Mouse (Mus musculus) small intestine, adult 2 months (tissue): ENCODE measurements at regions not wholly inside any gene's neighbourhood (a gene's known extent, or its start where the extent isn't known, plus 50 kb on each side); places are given as distances from the start of the nearest gene placed in this dataset.

Experiments used
- H3K27ac ChIP-seq: fragments of 200-500 bp; 2 replicates; pipeline ENCODE4 v1.5.1; 2012; ENCODE audit warnings: low read depth, low read length, control low read depth, inconsistent platforms; ENCODE audit not compliant: insufficient read depth
- H3K27me3 ChIP-seq: fragments of 200-500 bp; 2 replicates; pipeline ENCODE4 v1.6.1; 2012; ENCODE audit warnings: mild to moderate bottlenecking, moderate library complexity, low read length, inconsistent platforms; ENCODE audit not compliant: control insufficient read depth, insufficient read depth
- H3K36me3 ChIP-seq: fragments of 200-500 bp; 2 replicates; pipeline ENCODE4 v1.6.1; 2012; ENCODE audit warnings: mild to moderate bottlenecking, low read length, control low read depth, inconsistent platforms; ENCODE audit not compliant: control insufficient read depth, insufficient read depth
- H3K4me1 ChIP-seq: fragments of 200-500 bp; 2 replicates; pipeline ENCODE4 v1.6.1; 2012; ENCODE audit warnings: low read length, inconsistent platforms, mixed read lengths; ENCODE audit not compliant: control insufficient read depth, insufficient read depth, insufficient read length
- H3K4me3 ChIP-seq: fragments of 200-500 bp; 2 replicates; pipeline ENCODE4 v1.5.1; 2012; ENCODE audit warnings: low read depth, mild to moderate bottlenecking, control low read depth, inconsistent platforms, low read length, moderate library complexity
- CTCF ChIP-seq: fragments of 200-500 bp; IDR thresholded peaks from 2 replicates; pipeline ENCODE4 v1.5.1; 2012; ENCODE audit warnings: low read depth, mild to moderate bottlenecking, control low read depth, inconsistent platforms, low read length, moderate library complexity, mixed read lengths; ENCODE audit not compliant: insufficient replicate concordance, insufficient read length; ENCODE audit errors: extremely low read depth
- POLR2A ChIP-seq: fragments of 200-500 bp; IDR thresholded peaks from 2 replicates; pipeline ENCODE4 v1.6.1; 2012; ENCODE audit warnings: low read depth, mild to moderate bottlenecking, control low read depth, inconsistent platforms, low read length, moderate library complexity
- WGBS: fragments of 180-500 bp; shearing (Covaris S2); methylation state at CpG from one replicate; pipeline ENCODE4 v1.1.7; 2018; 5-methylcytosine and 5-hydroxymethylcytosine counted together

GRCm38 (mm10) chr4:124520309-124520708 is 90.3 kb downstream of the 3100002H09Rik start:
- no peaks in the 10 kb centered on the region for H3K27me3 ChIP-seq
- H3K36me3 ChIP-seq: no peaks in the 10 kb centered on the region
- H3K4me3 ChIP-seq: no peak overlapping the region
- H3K4me1 ChIP-seq: no peaks in the 10 kb centered on the region
- no peak overlapping the region for H3K27ac ChIP-seq
- 74% methylated on average over 9 of the region's 9 CpGs for WGBS
- no peak for TF ChIP-seq CTCF
- TF ChIP-seq POLR2A: no peak

- Histone ChIP-seq H3K4me3 (no peak overlapping the region), H3K27me3 (no peaks in the 10 kb centered on the region), H3K27ac (no peak overlapping the region), H3K36me3 (no peaks in the 10 kb centered on the region), H3K4me1 (no peaks in the 10 kb centered on the region)
- no peak for TF ChIP-seq POLR2A
- no peak for TF ChIP-seq CTCF
- 81% methylated on average over 16 of the region's 16 CpGs for WGBS
These were observed 98.8 kb downstream of the 3100002H09Rik start for GRCm38 (mm10) chr4:124511761-124512160.

- no peaks in the 10 kb centered on the region for H3K27me3 ChIP-seq
- no peaks in the 10 kb centered on the region for H3K4me1 ChIP-seq
- H3K36me3 ChIP-seq: no peaks in the 10 kb centered on the region
- TF ChIP-seq CTCF: no peak
- TF ChIP-seq POLR2A: no peak
- H3K27ac ChIP-seq: no peak overlapping the region
- 73% methylated on average over 3 of the region's 3 CpGs for WGBS
- H3K4me3 ChIP-seq: no peak overlapping the region
These were observed 99.8 kb downstream of the 3100002H09Rik start for GRCm38 (mm10) chr4:124510816-124511215.

- 53% methylated on average over 5 of the region's 5 CpGs for WGBS
- Histone ChIP-seq H3K27me3 (no peaks in the 10 kb centered on the region), H3K36me3 (no peaks in the 10 kb centered on the region), H3K4me3 (no peak overlapping the region), H3K4me1 (no peaks in the 10 kb centered on the region), H3K27ac (no peak overlapping the region)
- TF ChIP-seq CTCF (no peak), POLR2A (no peak)
These were observed 100.9 kb downstream of the 3100002H09Rik start for GRCm38 (mm10) chr4:124509695-124510094.

- no peaks in the 10 kb centered on the region for H3K27me3 ChIP-seq
These were observed 104.4 kb downstream of the 3100002H09Rik start for GRCm38 (mm10) chr4:124506083-124506647.

GRCm38 (mm10) chr4:124501785-124502184 is 108.8 kb downstream of the 3100002H09Rik start:
- WGBS: 65% methylated on average over 5 of the region's 5 CpGs
- TF ChIP-seq POLR2A: no peak
- TF ChIP-seq CTCF: no peak
- H3K36me3 ChIP-seq: no peaks in the 10 kb centered on the region
- no peaks in the 10 kb centered on the region for H3K27me3 ChIP-seq
- no peaks in the 10 kb centered on the region for H3K4me1 ChIP-seq
- H3K27ac ChIP-seq: no peak overlapping the region
- no peak overlapping the region for H3K4me3 ChIP-seq

More at GRCm38 (mm10) chr4:124506083-124506647, 104.4 kb downstream of the 3100002H09Rik start:
- no peak overlapping the region for H3K27ac ChIP-seq
- H3K4me3 ChIP-seq: no peak overlapping the region
- no peaks in the 10 kb centered on the region for H3K36me3 ChIP-seq
- no peaks in the 10 kb centered on the region for H3K4me1 ChIP-seq
- TF ChIP-seq POLR2A: no peak
- TF ChIP-seq CTCF: no peak
- 42% methylated on average over 10 of the region's 10 CpGs for WGBS

- WGBS: 60% methylated on average over 16 of the region's 16 CpGs
- Histone ChIP-seq H3K27me3 (no peaks in the 10 kb centered on the region), H3K27ac (no peak overlapping the region), H3K4me1 (no peaks in the 10 kb centered on the region), H3K36me3 (no peaks in the 10 kb centered on the region), H3K4me3 (no peak overlapping the region)
- no peak for TF ChIP-seq POLR2A
- no peak for TF ChIP-seq CTCF
These were observed 112.6 kb downstream of the 3100002H09Rik start for GRCm38 (mm10) chr4:124498043-124498442.

GRCm38 (mm10) chr4:124485941-124486581 is 124.5 kb downstream of the 3100002H09Rik start:
- Histone ChIP-seq H3K36me3 (no peaks in the 10 kb centered on the region), H3K27me3 (no peaks in the 10 kb centered on the region), H3K27ac (no peak overlapping the region), H3K4me3 (no peak overlapping the region), H3K4me1 (no peaks in the 10 kb centered on the region)
- WGBS: 19% methylated on average over 12 of the region's 12 CpGs
- TF ChIP-seq POLR2A: no peak
- no peak for TF ChIP-seq CTCF
